27 mouse cellular contexts compared by ENCODE assay signal in genomic region chr4:149322286-149322685, GRCm38 (mm10). TPM values are rescaled to one million over a fixed set of nuclear protein-coding genes. Genes with fewer than 3 reads are reported as not detected.
DNase-seq lines count a peak whose midpoint lies in the region; ATAC-seq and TF ChIP-seq lines count a peak whose summit lies in the region.
"Had no signal": no experiment of that assay in that cellular context is flagged by ENCODE, and none has a peak within 500 bp of the region (broad histone marks: within the 10 kb centered on the region; RNA-seq: fewer than 3 reads in every experiment).

No protein-coding gene starts in this region.

- TF ChIP-seq POLR2A in myocyte (IDR thresholded peaks at IDR 0.05; ENCODE audit: insufficient read length, low read depth): no peak

- DNase-seq in thymus, postnatal 0 days (ENCODE audit: low spot score): peak; percentile 59
- DNase-seq in thymus, postnatal 36 days: no peak
- peak; percentile 72 for DNase-seq in CD4-positive, CD25-positive, alpha-beta regulatory T cell, adult 2 months (ENCODE audit: low read depth, low spot score)
- DNase-seq in frontal cortex, postnatal 10 days (ENCODE audit: low spot score in 2 of 2): no peak
- DNase-seq in B cell, adult 2 months: no peak
- DNase-seq: adrenal gland, adult 8-10 months; cerebellum, adult 2 months; cerebellum, postnatal 36 days; gastrocnemius, postnatal 10 days; heart, adult 18-20 months; heart, postnatal 10 days; kidney, adult 11 months; left cerebral cortex, postnatal 4 days; right cerebral cortex, postnatal 14 days had no signal

- H3ac ChIP-seq in myocyte (ENCODE audit: control insufficient read depth, insufficient read length): no peak overlapping the region

- peak overlapping the region; percentile 4 for H3K4me2 ChIP-seq in myocyte (ENCODE audit: low read depth)
- H3K4me2 ChIP-seq: forebrain, embryonic 13.5 days; heart, embryonic 12.5 days; limb, embryonic 15.5 days; liver, embryonic 15.5 days; midbrain, embryonic 12.5 days; neural tube, embryonic 12.5 days had no signal

- no peaks in the 10 kb centered on the region for H3K27me3 ChIP-seq in myocyte (ENCODE audit: control insufficient read depth, insufficient read depth, insufficient read length)
- H3K27me3 ChIP-seq: forebrain, embryonic 13.5 days; heart, embryonic 12.5 days; limb, embryonic 15.5 days; liver, embryonic 15.5 days; midbrain, embryonic 12.5 days; neural tube, embryonic 12.5 days; Patski had no signal

- ATAC-seq in common myeloid progenitor, adult 5-6 weeks (replicated peaks; ENCODE audit: low read depth, poor library complexity, severe bottlenecking): 0 out of 2 replicates have a peak, but pooled peaks have one; percentile 36
- ATAC-seq: forebrain, embryonic 13.5 days; hindbrain, postnatal 0 days; lung, postnatal 0 days; Patski had no signal

- H3K36me3 ChIP-seq in myocyte (ENCODE audit: control insufficient read depth, insufficient read depth): no peaks in the 10 kb centered on the region

- H3K4me3 ChIP-seq in myocyte: no peak overlapping the region
- H3K4me3 ChIP-seq: forebrain, embryonic 13.5 days; heart, embryonic 12.5 days; hindbrain, embryonic 10.5 days; left cerebral cortex, adult 2 months; limb, embryonic 15.5 days; liver, embryonic 15.5 days; midbrain, embryonic 12.5 days; neural tube, embryonic 12.5 days had no signal

- no peaks in the 10 kb centered on the region for H3K79me2 ChIP-seq in myocyte (ENCODE audit: control insufficient read depth, insufficient read depth)

TF ChIP-seq in myocyte, 11 proteins besides CTCF, POLR2A, EP300 and RAD21:
- TF ChIP-seq MAX (IDR thresholded peaks at IDR 0.05; ENCODE audit: low read depth) (no peak), MYOD1 (IDR thresholded peaks at IDR 0.05; ENCODE audit: control insufficient read depth in 1 of 3, insufficient read length in 2 of 3, low read depth in 2 of 3) (no peak), CEBPB (IDR thresholded peaks at IDR 0.05; ENCODE audit: insufficient read depth, poor library complexity, severe bottlenecking) (no peak), SRF (IDR thresholded peaks at IDR 0.05; ENCODE audit: control insufficient read depth, insufficient read length, low read depth) (no peak), TCF12 (IDR thresholded peaks at IDR 0.05; ENCODE audit: insufficient read depth, poor library complexity, severe bottlenecking) (no peak), TCF3 (IDR thresholded peaks at IDR 0.05; ENCODE audit: insufficient read length, low read depth) (no peak), E2F4 (IDR thresholded peaks at IDR 0.05; ENCODE audit: insufficient read depth) (no peak), REST (IDR thresholded peaks at IDR 0.05; ENCODE audit: insufficient read depth, insufficient read length) (no peak), MYOG (IDR thresholded peaks at IDR 0.05; ENCODE audit: control insufficient read depth in 1 of 3, insufficient read depth in 1 of 3, insufficient read length in 2 of 3, low read depth in 2 of 3) (no peak), USF1 (IDR thresholded peaks at IDR 0.05; ENCODE audit: low read depth) (no peak), POLR2AphosphoS2 (IDR thresholded peaks at IDR 0.05; ENCODE audit: insufficient read length, low read depth) (no peak)

RNA-seq across cellular contexts. Expression of gene Kif1b, which starts 14.8 kb away (rescaled TPM):
- polyA plus RNA-seq in thymus, postnatal 0 days (2015; fragmentation: Nextera tagmentation; extraction: Ambion mirVana): 9.8 and 10.5 TPM in 2 replicates
- 6.0 and 6.6 TPM in 2 replicates for total RNA-seq in common myeloid progenitor, adult 5-6 weeks (2017)
- 26.7 TPM for polyA plus RNA-seq in myocyte (2012; fragmentation: generic; extraction: Trizol)

Comparison
In these comparisons a context has a peak if more than half of its experiments do, and no peak if none do; other contexts are left out.
1. DNase-seq: peak in thymus, postnatal 0 days (single experiment) and CD4-positive, CD25-positive, alpha-beta regulatory T cell, adult 2 months (single experiment); none in thymus, postnatal 36 days (0 of 2), frontal cortex, postnatal 10 days (0 of 2) and B cell, adult 2 months (0 of 2).